Mouse (Mus musculus) ES-E14 (cell line): ENCODE results near the gene Slc16a10.

Experiments used
- CHD2 ChIP-seq: IDR thresholded peaks from 2 replicates; pipeline ENCODE4 v1.6.1; 2014; ENCODE audit warnings: mild to moderate bottlenecking, low read depth, low read length, inconsistent platforms
- HCFC1 ChIP-seq: IDR thresholded peaks from 2 replicates; pipeline ENCODE4 v1.6.1; 2012; ENCODE audit warnings: low read length, inconsistent platforms, borderline replicate concordance; ENCODE audit not compliant: insufficient read depth
- ZC3H11A ChIP-seq: IDR thresholded peaks from 2 replicates; pipeline ENCODE4 v1.6.1; 2012; ENCODE audit warnings: low read depth, mild to moderate bottlenecking, inconsistent platforms, low read length, borderline replicate concordance

GRCm38 (mm10) chr10:40041339-40041738 lies 100.7 kb downstream of the Slc16a10 start:
- TF ChIP-seq ZC3H11A (no peak), HCFC1 (no peak), CHD2 (no peak)
